ENCODE assay signal across 10 mouse cellular contexts in genomic region chr10:19712421-19712836, GRCm38 (mm10). TPM values are rescaled to one million over a fixed set of nuclear protein-coding genes. Genes with fewer than 3 reads are reported as not detected.
DNase-seq lines count a peak whose midpoint lies in the region; ATAC-seq lines count a peak whose summit lies in the region.
"Had no signal": no experiment of that assay in that cellular context is flagged by ENCODE, and none has a peak within 500 bp of the region (broad histone marks: within the 10 kb centered on the region; RNA-seq: fewer than 3 reads in every experiment).

TSS of gene Il20ra (plus strand) at chr10:19712570.

- H3K27ac ChIP-seq in midbrain, embryonic 11.5 days (ENCODE audit: low read depth, low read length): no peak within 1 kb of the TSS
- H3K27ac ChIP-seq: macrophage had no signal

- peaks cover 3% of the 10 kb centered on the region; the same call in 1 of the 2 replicates for H3K4me1 ChIP-seq in midbrain, embryonic 11.5 days (ENCODE audit: control insufficient read depth, insufficient read depth, low read length)

- H3K4me3 ChIP-seq in midbrain, embryonic 11.5 days (ENCODE audit: low read depth, low read length): peak within 1 kb of the TSS; percentile 44

- peaks cover 5% of the 10 kb centered on the region; the same call in 1 of the 2 replicates for H3K27me3 ChIP-seq in midbrain, embryonic 11.5 days (ENCODE audit: control insufficient read depth, insufficient read depth, low read length)

- peak within 1 kb of the TSS; percentile 86 for H3K4me2 ChIP-seq in midbrain, embryonic 11.5 days

- DNase-seq in cerebellum, postnatal 10 days: peak; percentile 59 to 76
- DNase-seq in cerebellum, adult 11 months: no peak
- DNase-seq in cerebellum, postnatal 36 days: peak; percentile 6 to 30
- peak; percentile 10 for DNase-seq in gastrocnemius, adult 18-20 months (ENCODE audit: low spot score)
- DNase-seq in induced T-regulatory cell, adult 2 months (ENCODE audit: low read depth): peak; percentile 70
- peak; percentile 67 for DNase-seq in left cerebral cortex, postnatal 4 days
- peak; percentile 91 for DNase-seq in midbrain, embryonic 11.5 days (ENCODE audit: low spot score, missing footprints)
- peak; percentile 17 to 36 for DNase-seq in spleen, postnatal 14 days (ENCODE audit: low spot score in 2 of 2)

- peak; percentile 64; the same call in 1 of the 2 replicates for ATAC-seq in midbrain, embryonic 11.5 days (ENCODE audit: low FRiP score)

- H3K9ac ChIP-seq in midbrain, embryonic 11.5 days (ENCODE audit: low read length): peak within 1 kb of the TSS; percentile 49

- intact Hi-C loops in left cerebral cortex, postnatal 4 days (cut with DNase I): loop anchor here (10.0 kb wide), 1 partner anchor 182 kb away; no protein-coding TSS in a partner anchor

- no peaks in the 10 kb centered on the region for H3K9me3 ChIP-seq in midbrain, embryonic 11.5 days (ENCODE audit: control insufficient read depth, low read length)
- H3K9me3 ChIP-seq: G1E had no signal

- WGBS in midbrain, embryonic 11.5 days: 2% methylated on average over 29 of the region's 29 CpGs

- H3K36me3 ChIP-seq in midbrain, embryonic 11.5 days (ENCODE audit: control insufficient read depth, insufficient read depth, low read length): no peaks in the 10 kb centered on the region
- H3K36me3 ChIP-seq: G1E had no signal

RNA-seq across cellular contexts. Expression of gene Il20ra, which starts in this region (rescaled TPM):
- not detected for total RNA-seq in gastrocnemius, adult 18-20 months (2021)
- total RNA-seq in left cerebral cortex, postnatal 4 days (2021): not detected
- polyA plus RNA-seq in midbrain, embryonic 11.5 days (2014; fragmentation: Nextera tagmentation; extraction: Ambion mirVana): 0.14 and 0.22 TPM in 2 replicates
- polyA plus RNA-seq: G1E, macrophage had no signal

Comparison
In these comparisons a context has a peak if more than half of its experiments do, and no peak if none do; other contexts are left out.
1. Peak in DNase-seq in gastrocnemius, adult 18-20 months; RNA of the gene not detected or under 1 TPM.
2. Peak in DNase-seq in left cerebral cortex, postnatal 4 days; RNA of the gene not detected or under 1 TPM.
3. Peak in DNase-seq, ATAC-seq, H3K4me3 ChIP-seq, H3K9ac ChIP-seq and H3K4me2 ChIP-seq in midbrain, embryonic 11.5 days; RNA of the gene not detected or under 1 TPM.